Mouse (Mus musculus): ENCODE data around the gene Arhgef39.
A peak's percentile ranks its signal among the peaks of the same experiment; 100 is the strongest.

The Arhgef39 gene

GRCm38 (mm10) chr4:43499407-43500333 is at the start of gene Arhgef39:
TSS of gene Arhgef39 (minus strand) at chr4:43499695.
- peak; percentile 88 for DNase-seq

GRCm38 (mm10) chr4:43549055-43549454 is 49.6 kb upstream of the Arhgef39 start:
- no peak for DNase-seq

DNA sequence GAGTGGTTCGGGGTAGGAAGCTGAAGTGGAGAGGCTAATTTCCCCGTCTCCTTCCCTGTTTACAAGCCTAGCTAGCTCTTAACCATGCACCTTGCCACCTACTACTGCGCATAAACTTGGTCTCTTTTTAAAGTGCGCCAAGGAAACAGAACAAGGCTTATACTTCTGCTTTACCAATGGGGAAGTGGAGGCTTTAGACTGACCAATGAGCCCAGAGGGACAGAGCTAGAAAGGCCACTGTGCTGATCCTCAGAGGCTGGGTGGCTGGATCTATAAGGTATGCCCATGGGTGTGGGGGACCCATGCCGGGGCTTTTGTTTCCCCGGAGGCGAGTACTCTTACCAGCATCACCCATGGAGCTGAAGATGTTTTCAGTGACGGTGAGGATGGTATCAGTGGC is 47.7 kb upstream of the Arhgef39 start:
- DNase-seq = no peak

GRCm38 (mm10) chr4:43546375-43547047 is 47.0 kb upstream of the Arhgef39 start:
- DNase-seq = no peak

DNA sequence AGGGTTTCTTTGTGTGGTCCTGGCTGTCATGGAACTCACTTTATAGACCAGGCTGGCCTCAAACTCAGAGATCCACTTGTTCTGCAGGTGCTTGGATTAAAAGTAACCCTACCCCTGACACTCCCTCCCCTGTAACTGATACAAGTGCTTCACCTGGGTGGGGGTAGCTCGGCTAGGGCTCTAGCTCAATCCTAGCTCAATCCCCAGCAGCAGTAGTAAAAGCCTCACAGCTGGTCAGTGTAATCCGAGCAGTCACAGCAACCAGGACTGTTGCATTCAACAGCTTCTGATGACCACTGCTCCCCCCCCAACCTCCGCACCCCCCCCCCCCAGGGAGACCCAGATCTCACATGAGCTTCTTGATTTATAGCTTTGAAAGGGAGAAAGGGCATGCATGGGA is 42.5 kb upstream of the Arhgef39 start:
- DNase-seq = no peak

DNA sequence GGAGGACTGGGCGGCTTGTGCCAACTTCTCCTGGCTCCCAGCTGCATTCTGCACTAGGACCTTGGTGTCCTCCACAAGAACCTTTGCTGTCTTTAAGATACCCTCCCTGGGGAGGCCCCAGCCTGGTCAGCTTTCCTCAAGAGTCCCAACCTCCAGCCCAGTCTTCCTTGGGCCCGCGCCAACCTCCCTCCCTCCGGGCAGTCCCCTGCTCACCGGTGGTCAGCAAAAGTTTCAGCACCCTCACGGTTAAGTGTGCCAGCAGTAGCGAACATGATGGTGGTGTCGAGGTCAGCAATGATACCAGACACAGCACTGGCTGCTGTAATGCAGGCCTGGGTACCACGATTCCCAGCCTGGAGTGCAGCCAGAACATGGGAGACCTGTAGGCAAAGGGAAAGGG is 36.5 kb upstream of the Arhgef39 start:
- DNase-seq = no peak

DNA sequence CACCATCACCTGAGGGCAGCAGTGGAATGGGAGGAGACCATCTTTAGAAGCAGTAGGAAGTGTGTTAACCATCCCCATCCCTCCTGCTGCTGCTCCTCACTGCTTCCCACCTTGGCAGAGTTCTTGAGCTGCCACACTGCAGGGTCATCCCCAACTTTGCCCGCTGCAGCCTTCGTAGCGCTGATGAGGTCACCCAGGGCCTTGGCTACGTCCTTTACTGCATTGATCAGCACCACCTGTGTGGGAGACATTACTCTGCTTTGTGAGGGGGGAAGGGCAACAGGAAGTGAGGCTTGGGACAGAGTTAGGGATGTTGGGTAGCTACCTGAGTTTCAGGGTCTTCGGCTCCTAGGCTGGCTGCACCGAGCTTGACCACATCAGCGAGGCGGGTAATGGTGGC is 36.1 kb upstream of the Arhgef39 start:
- DNase-seq = no peak

DNA sequence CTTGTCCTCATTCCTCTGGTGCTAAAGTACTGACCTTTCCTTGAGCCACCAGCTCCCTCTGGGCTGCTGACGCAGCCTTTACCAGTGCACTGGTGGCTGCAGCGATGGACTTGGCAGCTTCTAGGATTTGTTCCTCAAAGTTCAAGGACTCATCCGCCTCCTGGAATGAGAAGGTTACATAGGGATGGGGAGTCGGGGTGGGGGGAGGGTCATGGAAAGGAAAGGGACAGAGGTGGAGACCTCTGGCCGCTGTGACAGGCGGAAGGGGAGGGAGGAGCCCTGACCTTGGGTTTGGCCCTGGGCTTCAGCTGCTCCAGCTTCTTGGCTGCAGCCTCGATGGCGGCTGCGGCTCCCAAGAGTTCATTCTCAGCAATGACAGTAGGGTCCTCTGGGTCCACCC is 33.8 kb upstream of the Arhgef39 start:
- DNase-seq = no peak

DNA sequence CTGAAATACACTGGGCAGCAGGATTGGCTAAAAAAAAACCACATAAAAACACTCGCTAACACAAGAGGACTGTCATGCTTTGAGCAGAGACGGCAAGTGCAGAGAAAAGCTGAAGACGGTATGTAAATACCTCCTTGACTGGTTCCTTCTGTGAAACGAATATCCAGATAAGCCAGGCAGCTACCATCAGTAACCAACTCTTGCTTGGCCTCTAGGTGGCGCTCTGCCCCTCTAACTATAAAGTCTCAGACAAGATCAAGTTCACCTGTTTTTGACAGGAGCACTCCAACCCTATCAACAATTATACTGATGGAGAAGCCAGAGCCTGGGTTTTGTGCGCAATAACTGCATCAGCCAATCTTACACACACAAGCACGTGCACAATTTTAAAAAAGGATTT is 31.1 kb upstream of the Arhgef39 start:
- DNase-seq = peak; percentile 89

DNA sequence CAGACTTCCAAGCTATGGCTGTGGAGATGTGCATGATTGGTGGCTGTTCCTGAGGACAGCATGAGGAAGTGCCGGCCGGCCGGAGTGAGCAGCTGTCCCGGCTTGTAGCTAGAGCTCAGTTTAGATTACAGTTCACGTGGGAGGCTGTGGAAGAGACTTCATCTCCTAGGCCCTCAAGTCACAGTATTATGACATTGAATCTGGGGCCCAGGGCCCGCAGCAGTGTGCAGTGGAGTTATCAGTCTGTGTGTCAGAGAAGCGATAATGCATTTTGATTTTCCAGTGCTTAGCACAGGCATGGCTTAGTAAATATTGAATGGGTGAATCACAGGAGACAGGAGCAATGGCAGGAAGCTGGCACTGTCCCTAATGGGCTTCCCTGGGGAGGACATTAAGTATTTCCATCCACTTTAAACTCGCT is 30.6 kb upstream of the Arhgef39 start:
- no peak for DNase-seq

- peak; percentile 38 for DNase-seq
Observed at GRCm38 (mm10) chr4:43528487-43528886, 29.0 kb upstream of the Arhgef39 start.

DNA sequence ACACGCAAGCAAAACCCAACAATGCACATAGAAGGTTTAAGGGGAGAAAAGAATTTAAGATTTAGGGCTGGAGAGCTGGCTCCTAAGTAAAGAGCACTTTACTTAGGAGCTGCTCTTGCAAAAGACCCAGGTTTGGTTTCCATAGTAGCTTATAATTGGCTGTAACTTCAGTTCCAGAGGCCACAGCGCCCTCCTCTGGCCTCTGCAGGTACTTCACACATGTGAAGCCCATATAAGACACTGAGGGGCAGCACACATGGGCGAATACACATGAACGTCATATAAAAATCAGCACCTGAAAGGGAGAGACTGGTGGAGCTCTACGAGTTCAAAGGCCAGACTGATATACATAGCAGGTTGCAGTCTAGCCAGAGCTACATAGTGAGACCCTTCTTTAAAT is 28.4 kb upstream of the Arhgef39 start:
- no peak for DNase-seq

- DNase-seq = peak; percentile 94
Observed at GRCm38 (mm10) chr4:43519956-43520355, 20.5 kb upstream of the Arhgef39 start.

- DNase-seq = no peak
Observed at GRCm38 (mm10) chr4:43519551-43519950, 20.1 kb upstream of the Arhgef39 start.

GRCm38 (mm10) chr4:43515764-43516708 is 16.5 kb upstream of the Arhgef39 start:
- DNase-seq = no peak

DNA sequence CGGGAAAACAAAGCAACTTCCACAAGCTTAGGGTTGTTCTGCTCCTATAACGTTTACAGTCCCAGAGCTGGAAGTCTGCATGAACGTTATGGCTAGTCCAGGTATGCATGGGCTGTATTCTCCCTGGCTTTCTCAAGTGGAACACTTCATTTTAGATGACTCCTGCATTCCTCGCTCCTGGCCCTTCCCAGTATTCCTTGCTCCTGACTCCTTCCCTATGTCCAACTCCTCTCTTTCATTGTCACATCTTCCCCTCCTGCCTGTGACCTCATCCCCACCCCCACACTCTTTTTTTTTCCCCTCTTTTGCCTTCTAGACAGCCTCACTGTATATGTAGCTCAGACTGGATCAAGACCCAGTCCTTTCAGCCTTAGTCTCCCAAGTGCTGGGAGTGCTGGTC is 14.3 kb upstream of the Arhgef39 start:
- DNase-seq = no peak

GRCm38 (mm10) chr4:43513300-43513699 is 13.8 kb upstream of the Arhgef39 start:
- no peak for DNase-seq

GRCm38 (mm10) chr4:43512653-43513052 is 13.2 kb upstream of the Arhgef39 start:
- DNase-seq = no peak

DNA sequence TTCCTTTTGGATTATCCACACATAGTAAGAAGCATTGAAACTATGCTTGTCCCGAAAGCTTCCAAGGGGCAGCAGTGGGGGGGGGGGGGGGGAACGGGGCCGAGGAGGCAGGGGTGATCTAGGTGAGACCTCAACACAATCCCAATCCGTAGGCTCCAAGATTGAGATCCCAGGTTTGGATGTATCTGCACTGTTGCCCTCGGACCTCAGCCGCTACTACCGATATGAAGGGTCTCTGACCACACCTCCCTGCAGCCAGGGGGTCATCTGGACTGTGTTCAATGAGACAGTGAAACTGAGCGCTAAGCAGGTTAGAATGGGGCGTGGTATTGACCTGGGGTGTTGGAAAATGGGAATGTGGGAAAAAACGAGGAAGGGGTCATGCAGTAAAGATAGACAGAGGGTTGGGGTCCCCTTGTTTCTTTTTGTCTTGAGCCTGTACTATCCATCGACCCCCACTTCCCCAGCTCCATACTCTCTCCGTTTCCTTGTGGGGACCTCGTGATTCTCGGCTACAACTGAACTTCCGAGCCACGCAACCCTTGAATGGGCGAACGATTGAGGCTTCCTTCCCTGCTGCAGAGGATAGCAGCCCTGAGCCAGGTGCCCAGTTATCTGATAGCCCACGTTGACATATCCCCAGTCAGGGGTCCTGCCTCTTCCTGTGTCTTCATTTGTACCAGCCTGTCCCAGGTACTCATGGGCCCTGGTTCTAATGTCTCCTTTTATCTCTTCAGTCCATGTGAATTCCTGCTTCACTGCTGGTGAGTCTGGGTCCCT is 12.4 kb upstream of the Arhgef39 start:
- DNase-seq = no peak

GRCm38 (mm10) chr4:43509109-43509508 is 9.6 kb upstream of the Arhgef39 start:
- no peak for DNase-seq

- peak; percentile 87 for DNase-seq
Observed at GRCm38 (mm10) chr4:43508666-43508997, 9.1 kb upstream of the Arhgef39 start.

- DNase-seq = peak; percentile 44
Observed at GRCm38 (mm10) chr4:43507938-43508665, 8.6 kb upstream of the Arhgef39 start.
